Mouse (Mus musculus) MEL (cell line): Measurements from ENCODE around the gene Misp.

Source experiments
- BHLHE40 ChIP-seq: IDR thresholded peaks from 2 replicates; pipeline ENCODE4 v1.6.1; 2012; ENCODE audit warnings: low read depth, mild to moderate bottlenecking, inconsistent platforms, low read length, improper control_type of control experiment, borderline replicate concordance
- CTCF ChIP-seq, 3 experiments: IDR thresholded peaks in 2 of 3; conservative IDR thresholded peaks in 1 of 3; 2 replicates each; pipeline ENCODE4 v1.5.1; 2011 to 2012; ENCODE audit warnings: low read length in 3 of 3, low read depth in 2 of 3, mild to moderate bottlenecking in 2 of 3, improper control_type of control experiment in 1 of 3, inconsistent platforms in 1 of 3, mixed read lengths in 1 of 3, moderate library complexity in 1 of 3; ENCODE audit not compliant: control insufficient read depth in 1 of 3, insufficient read depth in 1 of 3, poor library complexity in 1 of 3, severe bottlenecking in 1 of 3
- E2F4 ChIP-seq: IDR thresholded peaks from 2 replicates; pipeline ENCODE4 v1.6.1; 2011; ENCODE audit warnings: low read depth, low read length, improper control_type of control experiment, borderline replicate concordance
- ELF1 ChIP-seq: IDR thresholded peaks from 2 replicates; pipeline ENCODE4 v1.6.1; 2014; ENCODE audit warnings: low read depth, mild to moderate bottlenecking, inconsistent platforms, low read length, improper control_type of control experiment, moderate library complexity
- GATA1 ChIP-seq: IDR thresholded peaks from 2 replicates; pipeline ENCODE4 v1.6.1; 2011; ENCODE audit warnings: low read depth, low read length, improper control_type of control experiment
- HCFC1 ChIP-seq: IDR thresholded peaks from 2 replicates; pipeline ENCODE4 v1.6.1; 2012; ENCODE audit warnings: low read depth, mild to moderate bottlenecking, inconsistent platforms, low read length, improper control_type of control experiment, moderate library complexity
- POLR2A ChIP-seq, 2 experiments: IDR thresholded peaks; 2 replicates each; pipeline ENCODE4 v1.6.1; 2011 to 2012; ENCODE audit warnings: low read length in 2 of 2, mild to moderate bottlenecking in 2 of 2, control low read depth in 1 of 2, improper control_type of control experiment in 1 of 2, low read depth in 1 of 2, moderate library complexity in 1 of 2; ENCODE audit not compliant: control insufficient read depth in 1 of 2, insufficient read depth in 1 of 2, poor library complexity in 1 of 2
- TAL1 ChIP-seq: IDR thresholded peaks from 2 replicates; pipeline ENCODE4 v1.6.1; 2012; ENCODE audit warnings: mild to moderate bottlenecking, inconsistent platforms, low read length, moderate library complexity, mixed read lengths
- TBP ChIP-seq: IDR thresholded peaks from 2 replicates; pipeline ENCODE4 v1.8.0; 2011; ENCODE audit warnings: low read depth, low read length, improper control_type of control experiment

GRCm38 (mm10) chr10:79801837-79802236, 19.0 kb upstream of the Misp start:
- TF ChIP-seq HCFC1: no peak
- no peak for TF ChIP-seq CTCF (IDR thresholded peaks at IDR 0.05 in 2 of 3, conservative IDR thresholded peaks at IDR 0.05 in 1 of 3; ENCODE audit: control insufficient read depth in 1 of 3, insufficient read depth in 1 of 3, low read depth in 2 of 3, low read length in 3 of 3, poor library complexity in 1 of 3, severe bottlenecking in 1 of 3)
- no peak for TF ChIP-seq TAL1
- no peak for TF ChIP-seq GATA1
- TF ChIP-seq TBP: no peak
- TF ChIP-seq POLR2A (IDR thresholded peaks at IDR 0.05; ENCODE audit: control insufficient read depth in 1 of 2, insufficient read depth in 1 of 2, low read depth in 1 of 2, low read length in 2 of 2, poor library complexity in 1 of 2): no peak
- no peak for TF ChIP-seq ELF1
- TF ChIP-seq BHLHE40: no peak
- TF ChIP-seq E2F4: no peak
